Mouse (Mus musculus): ENCODE measurements around the gene Thap2.

Thap2 gene

GRCm38 (mm10) chr10:115354553-115354952, 29.7 kb downstream of the Thap2 start:
- DNase-seq (ENCODE audit: low spot score): no peak

- DNase-seq (ENCODE audit: low spot score): no peak
Observed at GRCm38 (mm10) chr10:115350810-115351397, 33.3 kb downstream of the Thap2 start.

- no peak for DNase-seq (ENCODE audit: low spot score)
Observed at GRCm38 (mm10) chr10:115349509-115349908, 34.7 kb downstream of the Thap2 start.

GRCm38 (mm10) chr10:115349029-115349428, 35.2 kb downstream of the Thap2 start:
- no peak for DNase-seq (ENCODE audit: low spot score)

- DNase-seq (ENCODE audit: low spot score): no peak
Observed at GRCm38 (mm10) chr10:115348131-115348530, 36.1 kb downstream of the Thap2 start.

- DNase-seq (ENCODE audit: low spot score): no peak
Observed at GRCm38 (mm10) chr10:115346444-115346843, 37.8 kb downstream of the Thap2 start.

- no peak for DNase-seq (ENCODE audit: low spot score)
Observed at GRCm38 (mm10) chr10:115342771-115343425, 41.3 kb downstream of the Thap2 start.

GRCm38 (mm10) chr10:115339820-115340328, 44.4 kb downstream of the Thap2 start:
- no peak for DNase-seq (ENCODE audit: low spot score)

GRCm38 (mm10) chr10:115336901-115337300, 47.3 kb downstream of the Thap2 start:
- DNase-seq (ENCODE audit: low spot score): no peak

GRCm38 (mm10) chr10:115333528-115333927, 50.7 kb downstream of the Thap2 start:
- DNase-seq (ENCODE audit: low spot score): no peak

GRCm38 (mm10) chr10:115332997-115333396, 51.2 kb downstream of the Thap2 start:
- DNase-seq (ENCODE audit: low spot score): no peak

GRCm38 (mm10) chr10:115332420-115332952, 51.8 kb downstream of the Thap2 start:
- DNase-seq (ENCODE audit: low spot score): no peak

GRCm38 (mm10) chr10:115329010-115329530, 55.2 kb downstream of the Thap2 start:
- DNase-seq (ENCODE audit: low spot score): no peak

- DNase-seq (ENCODE audit: low spot score): no peak
Observed at GRCm38 (mm10) chr10:115328514-115328913, 55.7 kb downstream of the Thap2 start.

GRCm38 (mm10) chr10:115323295-115323694, 60.9 kb downstream of the Thap2 start:
- peak; percentile 26 for DNase-seq (ENCODE audit: low spot score)

GRCm38 (mm10) chr10:115321317-115322035, 62.8 kb downstream of the Thap2 start:
- no peak for DNase-seq (ENCODE audit: low spot score)
